Mouse (Mus musculus) Patski (cell line): ENCODE data around the gene Poc1a. TPM values are rescaled to one million over a fixed set of nuclear protein-coding genes. Genes with fewer than 3 reads are reported as not detected.

ENCODE experiments used
- ATAC-seq: fragments of 100-300 bp; one replicate; pipeline ENCODE4 v1.8.0; 2021
- CTCF ChIA-PET: fragments of 350-600 bp; sonication (Branson Sonifier 250); formaldehyde crosslinking; loops from one replicate; lab custom pipeline; 2022; ENCODE audit warnings: inconsistent platforms; lab: Charles Lee
- POLR2A ChIA-PET: fragments of 350-600 bp; sonication (Branson Sonifier 250); formaldehyde crosslinking; loops from one replicate; lab custom pipeline; 2022; ENCODE audit warnings: antibody characterized with exemption, inconsistent platforms; lab: Charles Lee
- DNase-seq: peaks from one replicate; pipeline ENCODE4 v3.0.0-alpha.2; 2011; ENCODE audit warnings: low read depth, low spot score
- H3K27me3 ChIP-seq: fragments of 371-371 bp; one replicate; pipeline ENCODE4 v1.5.1; 2021
- CTCF ChIP-seq: fragments of 100-300 bp; IDR thresholded peaks from one replicate; pipeline ENCODE4 v1.5.1; 2021
- in situ Hi-C: fragments of 300-500 bp; cut with MboI; formaldehyde crosslinking; loops from 3 replicates; pipeline ENCODE4 v1.11.1; 2018; ENCODE audit warnings: low pct_unique_long_range_greater_than_20kb, mixed read lengths
- polyA plus RNA-seq: library from polyadenylated mRNA; unstranded; gene quantifications from one replicate; pipeline ENCODE4 v1.2.3, GENCODE M21; 2021

The Poc1a gene
- 9.9 TPM for polyA plus RNA-seq

- TF ChIP-seq CTCF, result no peak
Observed at GRCm38 (mm10) chr9:106280808-106281544, at the start of gene Poc1a. Gene Poc1a (plus strand): TSS chr9:106281061.

GRCm38 (mm10) chr9:106231220-106231619 is 49.6 kb upstream of the Poc1a start:
- POLR2A ChIA-PET, result interaction anchor here (0.7 kb wide), 1 partner anchor 40 kb away, joined by 3 read pairs; no protein-coding TSS in a partner anchor
- DNase-seq (no peak), ATAC-seq (no peak)
- H3K27me3 ChIP-seq, result no peaks in the 10 kb centered on the region
- no peak for TF ChIP-seq CTCF
- CTCF ChIA-PET, result interaction anchor here (1.4 to 1.7 kb wide), 3 partner anchors 10 to 42 kb away, joined by 3 to 6 read pairs (median 6); no protein-coding TSS in a partner anchor
- in situ Hi-C loops, result no loop called here

More at GRCm38 (mm10) chr9:106280808-106281544, at the start of gene Poc1a:
- DNase-seq (peak; percentile 84), ATAC-seq (peak; percentile 92)
- no peaks in the 10 kb centered on the region for H3K27me3 ChIP-seq
- CTCF ChIA-PET, result interaction anchor here (0.6 to 2.8 kb wide), 21 partner anchors 21 to 408 kb away, joined by 3 to 13 read pairs (median 3); partner anchors contain the start of gene Rpl29
- POLR2A ChIA-PET, result interaction anchor here (0.6 to 1.2 kb wide), 4 partner anchors 76 to 148 kb away, joined by 3 to 4 read pairs (median 3); partner anchors contain the start of gene Rpl29
- in situ Hi-C loops, result no loop called here

DNA sequence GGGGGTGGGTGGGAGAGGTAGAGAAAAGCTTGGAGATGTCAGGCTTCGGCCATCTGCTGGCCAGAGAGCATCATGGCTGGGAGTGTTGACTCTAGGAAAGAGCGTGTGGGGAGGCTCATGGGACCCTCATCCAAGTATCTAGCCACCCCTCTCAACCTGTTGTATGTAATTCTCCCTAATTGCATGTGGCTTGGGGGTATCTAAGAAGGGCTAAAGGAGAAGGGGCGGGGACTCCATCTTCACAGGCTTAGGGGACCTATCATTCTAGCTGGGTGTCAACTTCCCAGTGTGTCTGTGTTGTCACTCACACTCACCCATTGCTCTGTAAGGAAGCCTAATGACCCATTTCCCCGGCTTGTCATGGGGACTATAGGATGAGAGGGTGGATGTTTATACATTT is 49.0 kb upstream of the Poc1a start:
- no peak for TF ChIP-seq CTCF
- H3K27me3 ChIP-seq, result no peaks in the 10 kb centered on the region
- CTCF ChIA-PET, result interaction anchor here (1.7 kb wide), 1 partner anchor 42 kb away, joined by 3 read pairs; no protein-coding TSS in a partner anchor
- POLR2A ChIA-PET, result no interaction called here
- DNase-seq (no peak), ATAC-seq (no peak)
- in situ Hi-C loops, result no loop called here

DNA sequence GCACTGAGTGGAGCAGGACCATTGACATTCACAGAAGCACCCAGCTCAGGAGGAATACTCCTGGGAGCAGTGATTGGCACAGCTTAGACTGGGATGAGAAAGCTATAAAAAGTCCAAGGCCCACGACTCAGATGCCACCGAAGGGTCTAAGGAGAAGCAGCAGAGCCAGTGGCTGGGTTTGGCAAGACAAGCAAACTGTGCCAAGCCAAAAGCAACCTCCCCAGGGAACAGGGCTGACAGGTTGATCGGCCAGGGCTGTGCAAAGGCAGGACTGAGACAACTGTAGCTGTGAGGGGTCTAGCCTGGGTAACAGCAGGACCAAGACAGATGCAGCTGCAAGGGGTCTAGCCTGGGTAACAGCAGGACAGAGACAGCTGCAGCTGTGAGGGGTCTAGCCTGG is 47.9 kb upstream of the Poc1a start:
- TF ChIP-seq CTCF, result no peak
- in situ Hi-C loops, result no loop called here
- CTCF ChIA-PET, result interaction anchor here (0.5 to 2.3 kb wide), 3 partner anchors 11 to 21 kb away, joined by 3 to 5 read pairs (median 3); no protein-coding TSS in a partner anchor
- H3K27me3 ChIP-seq, result no peaks in the 10 kb centered on the region
- POLR2A ChIA-PET, result interaction anchor here (0.8 kb wide), 1 partner anchor 30 kb away, joined by 3 read pairs; no protein-coding TSS in a partner anchor
- DNase-seq, result no peak
- no peak for ATAC-seq

DNA sequence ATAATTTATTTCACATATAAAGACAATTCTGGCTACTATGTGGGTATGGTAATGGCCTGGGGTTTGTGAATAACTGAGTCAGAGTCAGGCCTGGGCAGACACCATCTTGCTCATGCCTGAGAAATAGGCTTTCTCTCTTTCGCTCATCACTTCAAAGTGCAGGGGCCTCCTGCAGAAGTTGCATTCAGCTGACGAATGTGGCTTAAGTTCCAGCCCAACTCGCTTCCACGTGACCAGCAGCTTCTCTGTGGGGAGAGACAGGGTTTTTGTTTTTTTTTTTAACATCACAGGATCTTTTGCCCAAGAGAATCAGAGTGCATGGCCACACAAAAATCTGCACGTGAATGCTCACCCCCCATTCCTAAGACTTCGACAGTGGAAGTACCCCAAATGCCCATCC is 46.9 kb upstream of the Poc1a start:
- DNase-seq (no peak), ATAC-seq (no peak)
- no peak for TF ChIP-seq CTCF
- H3K27me3 ChIP-seq, result no peaks in the 10 kb centered on the region
- ChIA-PET POLR2A (no interaction called here), CTCF (interaction anchor here (0.7 to 2.3 kb wide), 2 partner anchors 22 to 28 kb away, joined by 3 to 5 read pairs; no protein-coding TSS in a partner anchor)
- in situ Hi-C loops, result no loop called here

DNA sequence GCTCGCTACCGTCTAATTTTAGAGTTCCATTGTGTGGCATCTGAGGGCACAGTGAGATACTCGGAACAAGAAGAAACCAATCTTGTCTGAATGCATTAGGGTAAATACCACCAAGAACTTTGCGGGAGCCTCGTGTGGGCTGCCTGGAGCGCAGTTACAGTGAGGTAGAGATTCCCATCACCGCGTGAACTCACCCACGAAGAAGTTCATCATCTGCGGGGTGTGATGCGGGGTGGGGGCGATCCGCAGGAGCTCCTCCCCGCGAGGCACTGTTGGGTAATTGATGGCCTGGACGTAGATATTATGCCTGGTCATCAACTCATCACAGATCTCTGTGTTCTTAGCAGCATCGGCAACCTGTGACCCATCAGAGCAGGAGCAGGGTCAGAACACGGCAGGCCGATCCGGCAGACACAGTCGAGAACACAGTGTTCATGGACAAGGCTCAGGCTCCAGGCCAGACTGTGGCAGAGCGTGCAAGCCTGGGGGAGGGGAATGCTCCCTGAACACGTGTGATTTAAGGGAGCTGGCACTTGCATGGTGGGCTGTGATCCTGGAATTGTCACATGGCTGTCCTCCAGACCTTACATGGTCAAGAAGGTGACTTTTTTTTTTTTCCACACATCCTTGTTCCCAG is 45.5 kb upstream of the Poc1a start:
- no peaks in the 10 kb centered on the region for H3K27me3 ChIP-seq
- in situ Hi-C loops, result no loop called here
- ATAC-seq (no peak), DNase-seq (no peak)
- CTCF ChIA-PET, result no interaction called here
- TF ChIP-seq CTCF, result no peak
- POLR2A ChIA-PET, result interaction anchor here (1.4 kb wide), 1 partner anchor 8 kb away, joined by 4 read pairs; no protein-coding TSS in a partner anchor

- DNase-seq (no peak), ATAC-seq (no peak)
- TF ChIP-seq CTCF, result no peak
- POLR2A ChIA-PET, result interaction anchor here (1.1 to 1.4 kb wide), 2 partner anchors 9 to 25 kb away, joined by 4 read pairs; no protein-coding TSS in a partner anchor
- H3K27me3 ChIP-seq, result no peaks in the 10 kb centered on the region
- in situ Hi-C loops, result no loop called here
- CTCF ChIA-PET, result no interaction called here
Observed at GRCm38 (mm10) chr9:106236156-106236817, 44.6 kb upstream of the Poc1a start.

DNA sequence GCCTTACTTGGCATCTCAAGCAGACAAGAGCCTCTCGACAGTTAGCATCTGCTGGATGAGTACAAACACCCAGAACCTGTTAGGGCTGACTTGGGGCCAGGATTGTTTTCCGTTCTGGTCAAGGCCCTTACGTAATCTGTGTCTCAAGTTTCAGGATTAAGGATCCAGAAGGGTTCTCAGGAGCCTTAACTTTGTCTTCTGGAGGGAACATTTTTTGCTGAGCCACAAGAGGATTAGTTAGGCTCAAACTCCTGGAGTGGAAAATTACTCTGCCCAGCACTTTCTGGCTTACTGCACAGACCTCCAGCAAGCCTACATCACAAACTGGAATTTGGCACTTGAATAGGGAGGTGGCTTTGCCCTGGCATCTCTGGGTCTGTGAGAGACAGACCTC is 44.0 kb upstream of the Poc1a start:
- DNase-seq, result peak; percentile 97
- ATAC-seq, result peak; percentile 87
- no peaks in the 10 kb centered on the region for H3K27me3 ChIP-seq
- ChIA-PET CTCF (interaction anchor here (1.0 to 1.1 kb wide), 2 partner anchors 15 to 25 kb away, joined by 3 to 4 read pairs; no protein-coding TSS in a partner anchor), POLR2A (interaction anchor here (1.1 to 1.4 kb wide), 2 partner anchors 10 to 24 kb away, joined by 4 read pairs; no protein-coding TSS in a partner anchor)
- no peak for TF ChIP-seq CTCF
- in situ Hi-C loops, result no loop called here

DNA sequence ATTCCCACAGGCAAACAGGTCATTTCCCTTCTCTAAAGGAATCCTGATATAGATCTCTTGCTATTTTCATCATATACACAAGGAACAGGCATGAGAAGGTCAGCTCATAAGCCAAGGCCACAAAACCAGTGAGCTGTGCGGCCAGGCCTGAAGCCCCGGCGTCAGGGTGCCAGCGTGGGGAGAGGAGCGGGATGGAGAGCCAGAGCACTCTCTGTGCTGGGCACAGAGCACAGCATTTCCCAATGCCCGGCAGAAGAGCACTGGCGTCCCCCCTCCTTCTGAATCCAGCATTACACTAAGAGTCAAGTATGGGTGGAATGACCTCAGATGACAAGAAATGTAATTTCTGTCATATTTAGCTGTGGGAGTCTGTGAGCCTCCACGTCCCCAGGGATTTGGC is 43.5 kb upstream of the Poc1a start:
- ATAC-seq (peak; percentile 85), DNase-seq (no peak)
- in situ Hi-C loops, result no loop called here
- POLR2A ChIA-PET, result interaction anchor here (0.6 to 1.0 kb wide), 2 partner anchors 38 to 89 kb away, joined by 4 read pairs; no protein-coding TSS in a partner anchor
- CTCF ChIA-PET, result interaction anchor here (0.7 to 1.1 kb wide), 3 partner anchors 15 to 43 kb away, joined by 3 to 4 read pairs (median 3); partner anchors contain the start of gene Poc1a
- H3K27me3 ChIP-seq, result no peaks in the 10 kb centered on the region
- TF ChIP-seq CTCF, result no peak
